Mouse (Mus musculus) ES-Bruce4 (cell line): ENCODE results near the gene Gabpa. TPM values are rescaled to one million over a fixed set of nuclear protein-coding genes. Genes with fewer than 3 reads are reported as not detected.

Source experiments
- H3K27ac ChIP-seq: 2 replicates; pipeline ENCODE4 v1.5.1; 2012; ENCODE audit warnings: low read length, inconsistent platforms; ENCODE audit not compliant: insufficient read depth
- H3K27me3 ChIP-seq: 2 replicates; pipeline ENCODE4 v1.6.1; 2012; ENCODE audit warnings: mild to moderate bottlenecking, low read length, inconsistent platforms; ENCODE audit not compliant: control insufficient read depth, poor library complexity, insufficient read depth, severe bottlenecking
- H3K36me3 ChIP-seq: 2 replicates; pipeline ENCODE4 v1.6.1; 2012; ENCODE audit warnings: inconsistent platforms, mild to moderate bottlenecking, low read length, moderate library complexity; ENCODE audit not compliant: control insufficient read depth, poor library complexity, insufficient read depth, severe bottlenecking
- H3K4me1 ChIP-seq: one replicate; pipeline ENCODE4 v1.8.1; 2011; ENCODE audit warnings: low read length; ENCODE audit not compliant: control insufficient read depth, insufficient read depth
- H3K4me3 ChIP-seq: 2 replicates; pipeline ENCODE4 v1.5.1; 2011; ENCODE audit warnings: low read depth, mild to moderate bottlenecking, low read length
- H3K9ac ChIP-seq: 2 replicates; pipeline ENCODE4 v1.6.1; 2012; ENCODE audit warnings: low read depth, mild to moderate bottlenecking, inconsistent platforms; ENCODE audit not compliant: poor library complexity, severe bottlenecking
- H3K9me3 ChIP-seq: replicated peaks from 2 replicates; pipeline ENCODE4 v1.6.1; 2012; ENCODE audit warnings: mild to moderate bottlenecking, low read length, inconsistent platforms; ENCODE audit not compliant: control insufficient read depth, poor library complexity, insufficient read depth, severe bottlenecking
- CTCF ChIP-seq: IDR thresholded peaks from one replicate; pipeline ENCODE4 v1.8.1; 2011; ENCODE audit warnings: low read depth, low read length
- EP300 ChIP-seq: IDR thresholded peaks from 2 replicates; pipeline ENCODE4 v1.6.1; 2011; ENCODE audit warnings: low read depth, low read length; ENCODE audit not compliant: insufficient read depth
- POLR2A ChIP-seq: IDR thresholded peaks from one replicate; pipeline ENCODE4 v1.8.1; 2011; ENCODE audit warnings: low read length; ENCODE audit not compliant: insufficient read depth
- polyA plus RNA-seq: library from polyadenylated mRNA; stranded (reverse); fragments of >200 nt; gene quantifications from 2 replicates; pipeline ENCODE4 v1.2.4, GENCODE M21; 2011; ENCODE audit warnings: low read depth; ENCODE audit not compliant: missing spikeins, insufficient read depth, insufficient read length

Gene Gabpa
- polyA plus RNA-seq, 1 experiment = 127 TPM

GRCm38 (mm10) chr16:84902995-84903394 is 68.3 kb downstream of the Gabpa start:
- Histone ChIP-seq H3K4me1 (no peaks in the 10 kb centered on the region), H3K27ac (no peak overlapping the region), H3K9me3 (no peaks in the 10 kb centered on the region), H3K9ac (no peak overlapping the region), H3K4me3 (no peak overlapping the region), H3K36me3 (no peaks in the 10 kb centered on the region), H3K27me3 (no peaks in the 10 kb centered on the region)
- TF ChIP-seq CTCF = no peak
- no peak for TF ChIP-seq EP300
- TF ChIP-seq POLR2A = no peak

DNA sequence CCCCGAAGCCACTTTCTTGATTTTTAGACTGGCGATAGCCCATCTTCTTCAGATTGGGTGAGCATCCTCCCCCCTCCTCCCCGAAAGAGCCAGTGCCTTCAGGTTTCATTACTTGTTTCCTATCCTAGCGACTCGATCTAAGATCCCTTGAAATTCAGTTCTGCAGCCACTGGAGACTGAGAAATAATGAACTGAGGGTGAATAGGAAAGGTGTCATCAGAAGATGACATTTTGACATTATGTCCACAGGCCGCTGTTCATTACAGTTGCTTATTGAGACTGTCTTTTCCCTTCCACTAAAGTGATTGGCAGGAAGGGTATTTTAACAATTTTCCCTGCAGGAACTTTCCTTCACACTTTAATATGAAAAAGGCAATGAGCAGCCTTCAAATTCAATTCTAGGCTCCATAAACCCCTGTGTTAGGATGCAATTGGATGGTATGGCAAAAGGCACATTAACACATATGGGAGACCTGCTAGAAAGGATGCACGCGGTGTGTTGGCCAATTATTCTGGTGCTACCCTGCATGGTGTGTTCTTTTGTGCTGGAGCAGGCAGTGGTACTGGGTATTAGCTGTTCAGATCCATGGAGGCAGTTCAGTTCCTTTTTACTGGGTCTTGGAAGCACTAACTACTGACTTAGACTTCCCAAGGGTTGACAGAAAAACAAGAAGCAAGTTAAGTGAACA is 76.9 kb downstream of the Gabpa start:
- Histone ChIP-seq H3K4me1 (no peaks in the 10 kb centered on the region), H3K27ac (no peak overlapping the region), H3K9me3 (no peaks in the 10 kb centered on the region), H3K9ac (no peak overlapping the region), H3K4me3 (no peak overlapping the region), H3K27me3 (no peaks in the 10 kb centered on the region), H3K36me3 (no peaks in the 10 kb centered on the region)
- TF ChIP-seq EP300 (no peak), POLR2A (no peak), CTCF (no peak)

Other genes with a start within 250 kb of the Gabpa start
- gene Mrpl39, start 99.2 kb upstream of the Gabpa start, polyA plus RNA-seq = 50.1 and 53.2 TPM in 2 replicates
- gene Jam2, start 60.8 kb upstream of the Gabpa start, polyA plus RNA-seq = 43.5 and 52.7 TPM in 2 replicates
- 402 and 421 TPM in 2 replicates for gene Atp5j, start 700 bp downstream of the Gabpa start, polyA plus RNA-seq